Mouse (Mus musculus) CH12.LX (cell line): ENCODE measurements around the gene Fcf1. TPM values are rescaled to one million over a fixed set of nuclear protein-coding genes. Genes with fewer than 3 reads are reported as not detected.

Experiments
- DNase-seq: peaks from one replicate; pipeline ENCODE4 v3.0.0-alpha.2; 2013; ENCODE audit errors: extremely low read depth
- H3K27ac ChIP-seq: 2 replicates; pipeline ENCODE4 v1.5.1; 2012; ENCODE audit warnings: low read depth, mild to moderate bottlenecking, control low read depth, moderate library complexity; ENCODE audit not compliant: insufficient read depth
- H3K27me3 ChIP-seq: replicated peaks from 2 replicates; pipeline ENCODE3; 2012; ENCODE audit warnings: inconsistent platforms
- H3K36me3 ChIP-seq, 2 experiments: replicated peaks in 1 of 2; 2 replicates each; pipeline versions ENCODE3 to v1.6.1; 2012; ENCODE audit warnings: inconsistent platforms in 1 of 2, low read length in 1 of 2, mild to moderate bottlenecking in 1 of 2, mixed read lengths in 1 of 2, moderate library complexity in 1 of 2; ENCODE audit not compliant: control insufficient read depth in 1 of 2, insufficient read depth in 1 of 2
- H3K4me1 ChIP-seq, 2 experiments: 2 replicates each; pipeline ENCODE4 v1.6.1; 2012; ENCODE audit warnings: inconsistent platforms in 1 of 2, moderate library complexity in 1 of 2; ENCODE audit not compliant: insufficient read depth in 2 of 2, control insufficient read depth in 1 of 2
- H3K4me2 ChIP-seq: 2 replicates; pipeline ENCODE4 v1.6.1; 2012; ENCODE audit warnings: low read depth, mild to moderate bottlenecking, control low read depth; ENCODE audit not compliant: poor library complexity, insufficient read depth, severe bottlenecking
- H3K4me3 ChIP-seq, 3 experiments: fragments of 150-350 bp in 1 of 3; sonication (generic) in 1 of 3; replicated peaks in 1 of 3; 2 replicates each; pipeline versions ENCODE3 to v1.5.1; 2011 to 2012; ENCODE audit warnings: low read depth in 2 of 3, low read length in 2 of 3, mild to moderate bottlenecking in 2 of 3, moderate library complexity in 2 of 3, control low read depth in 1 of 3, improper control_type of control experiment in 1 of 3, inconsistent platforms in 1 of 3, mixed read lengths in 1 of 3; ENCODE audit not compliant: poor library complexity in 1 of 3
- H3K79me2 ChIP-seq: replicated peaks from 2 replicates; pipeline ENCODE4 v1.6.1; 2012; ENCODE audit warnings: mild to moderate bottlenecking, moderate library complexity; ENCODE audit not compliant: control insufficient read depth, poor library complexity, insufficient read depth, severe bottlenecking; ENCODE audit errors: extremely low read depth
- H3K9ac ChIP-seq: 2 replicates; pipeline ENCODE4 v1.6.1; 2012; ENCODE audit warnings: low read depth, mild to moderate bottlenecking, control low read depth, moderate library complexity; ENCODE audit not compliant: insufficient read depth
- H3K9me3 ChIP-seq: replicated peaks from 2 replicates; pipeline ENCODE3; 2012; ENCODE audit warnings: low read length, inconsistent platforms, mixed read lengths
- BHLHE40 ChIP-seq: IDR thresholded peaks from 2 replicates; pipeline ENCODE4 v1.6.1; 2011; ENCODE audit warnings: mild to moderate bottlenecking, low read depth, low read length, improper control_type of control experiment
- CTCF ChIP-seq, 2 experiments: IDR thresholded peaks in 1 of 2; conservative IDR thresholded peaks in 1 of 2; 2 replicates each; pipeline ENCODE4 v1.5.1; 2011 to 2012; ENCODE audit warnings: low read depth in 2 of 2, low read length in 2 of 2, improper control_type of control experiment in 1 of 2, inconsistent platforms in 1 of 2, mild to moderate bottlenecking in 1 of 2, moderate library complexity in 1 of 2
- E2F4 ChIP-seq: IDR thresholded peaks from 2 replicates; pipeline ENCODE4 v1.6.1; 2011; ENCODE audit warnings: low read depth, low read length, improper control_type of control experiment; ENCODE audit not compliant: insufficient replicate concordance
- ELF1 ChIP-seq: IDR thresholded peaks from 2 replicates; pipeline ENCODE4 v1.6.1; 2014; ENCODE audit warnings: low read depth, mild to moderate bottlenecking, inconsistent platforms, low read length, improper control_type of control experiment
- EP300 ChIP-seq: IDR thresholded peaks from 2 replicates; pipeline ENCODE4 v1.6.1; 2011; ENCODE audit warnings: low read length, improper control_type of control experiment
- ETS1 ChIP-seq: conservative IDR thresholded peaks from 2 replicates; pipeline ENCODE4 v1.6.1; 2012; ENCODE audit warnings: low read depth, mild to moderate bottlenecking, inconsistent platforms, low read length, improper control_type of control experiment, moderate library complexity
- JUND ChIP-seq: conservative IDR thresholded peaks from 2 replicates; pipeline ENCODE4 v1.6.1; 2011; ENCODE audit warnings: low read depth, low read length, improper control_type of control experiment
- MAZ ChIP-seq: IDR thresholded peaks from 2 replicates; pipeline ENCODE4 v1.6.1; 2012; ENCODE audit warnings: low read depth, mild to moderate bottlenecking, inconsistent platforms, low read length, improper control_type of control experiment, moderate library complexity
- MXI1 ChIP-seq: IDR thresholded peaks from 2 replicates; pipeline ENCODE4 v1.6.1; 2011; ENCODE audit warnings: mild to moderate bottlenecking, low read depth, low read length, improper control_type of control experiment
- MYC ChIP-seq: IDR thresholded peaks from 2 replicates; pipeline ENCODE4 v1.6.1; 2011; ENCODE audit warnings: low read depth, mild to moderate bottlenecking, improper control_type of control experiment, low read length
- PAX5 ChIP-seq: IDR thresholded peaks from 2 replicates; pipeline ENCODE4 v1.6.1; 2012; ENCODE audit warnings: low read length, inconsistent platforms, mixed read lengths
- POLR2A ChIP-seq: IDR thresholded peaks from 2 replicates; pipeline ENCODE4 v1.6.1; 2011; ENCODE audit warnings: low read depth, mild to moderate bottlenecking, improper control_type of control experiment, low read length
- POLR2AphosphoS2 ChIP-seq: IDR thresholded peaks from 2 replicates; pipeline ENCODE4 v1.6.1; 2011; ENCODE audit warnings: low read depth, low read length, improper control_type of control experiment
- RCOR1 ChIP-seq: conservative IDR thresholded peaks from 2 replicates; pipeline ENCODE4 v1.6.1; 2012; ENCODE audit warnings: low read depth, mild to moderate bottlenecking, inconsistent platforms, low read length, improper control_type of control experiment
- SIN3A ChIP-seq: IDR thresholded peaks from 2 replicates; pipeline ENCODE4 v1.6.1; 2012; ENCODE audit warnings: low read length, improper control_type of control experiment, inconsistent platforms
- SMC3 ChIP-seq: IDR thresholded peaks from 2 replicates; pipeline ENCODE4 v1.6.1; 2011; ENCODE audit warnings: low read depth, low read length, improper control_type of control experiment
- TCF12 ChIP-seq: IDR thresholded peaks from 2 replicates; pipeline ENCODE4 v1.6.1; 2014; ENCODE audit warnings: low read depth, mild to moderate bottlenecking, inconsistent platforms, low read length, improper control_type of control experiment
- UBTF ChIP-seq: IDR thresholded peaks from 2 replicates; pipeline ENCODE4 v1.6.1; 2012; ENCODE audit warnings: low read depth, mild to moderate bottlenecking, inconsistent platforms, low read length, improper control_type of control experiment, moderate library complexity
- USF1 ChIP-seq: IDR thresholded peaks from 2 replicates; pipeline ENCODE4 v1.6.1; 2014; ENCODE audit warnings: low read depth, mild to moderate bottlenecking, inconsistent platforms, low read length, improper control_type of control experiment
- ZKSCAN1 ChIP-seq: IDR thresholded peaks from 2 replicates; pipeline ENCODE4 v1.6.1; 2012; ENCODE audit warnings: low read depth, inconsistent platforms, low read length, improper control_type of control experiment, borderline replicate concordance
- ZNF384 ChIP-seq: IDR thresholded peaks from 2 replicates; pipeline ENCODE4 v1.6.1; 2012; ENCODE audit warnings: low read depth, low read length, improper control_type of control experiment, inconsistent platforms
- dilution Hi-C: fragments of 300-500 bp; cut with MboI; formaldehyde crosslinking; loops from 2 replicates; pipeline ENCODE4 v1.14.3; 2020; ENCODE audit warnings: low sequenced_read_pairs; ENCODE audit not compliant: extremely low pct_unique_long_range_greater_than_20kb, extremely low pct_ligation_motif_present
- in situ Hi-C: fragments of 300-500 bp; cut with MboI; formaldehyde crosslinking; loops from 3 replicates; pipeline ENCODE4 v1.14.3; 2019; ENCODE audit warnings: low sequenced_read_pairs, low pct_ligation_motif_present, low pct_unique_long_range_greater_than_20kb, mixed read lengths
- polyA plus RNA-seq: library from polyadenylated mRNA; unstranded; fragments of >175 nt; gene quantifications from 2 replicates; pipeline ENCODE4 v1.2.1, GENCODE M21; 2012; ENCODE audit warnings: low read depth; ENCODE audit not compliant: insufficient read length
- total RNA-seq, 2 experiments: library from RNA; depleted of rRNA; stranded (reverse); fragments of 300-350 nt in 1 of 2; fragments of >200 nt in 1 of 2; gene quantifications; 2 replicates each; pipeline ENCODE4 v1.2.3; 2012 to 2014

Gene Fcf1
- total and polyA plus RNA-seq, 3 experiments, result 152 to 273 (median 265) TPM

DNA sequence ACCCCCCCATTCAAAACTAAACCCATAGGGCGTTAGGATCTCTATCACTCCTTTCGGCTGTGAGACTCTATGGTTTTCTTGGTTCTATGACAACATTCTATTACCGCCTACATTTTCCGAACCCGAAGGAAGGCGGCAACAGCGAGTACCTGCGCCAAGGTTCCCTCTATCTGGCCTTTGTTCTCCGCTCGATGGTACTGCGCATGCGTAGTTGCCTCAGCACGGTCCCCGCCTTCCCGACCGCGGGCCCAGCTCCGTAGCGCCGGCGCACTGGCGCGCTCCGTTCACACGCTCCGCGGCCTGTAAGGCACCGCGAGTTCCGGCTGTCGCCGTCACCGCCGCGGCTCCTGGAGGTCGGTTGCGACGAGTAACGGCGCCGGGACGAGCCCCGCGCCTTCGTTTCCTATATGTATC is 25.4 kb downstream of the Fcf1 start, which contains the start of gene Ylpm1 (continued):
- no peak; the same call in 1 of the 2 replicates for TF ChIP-seq JUND
- TF ChIP-seq BHLHE40, result no peak
- TF ChIP-seq ELF1, result peak; percentile 71
- no peak for TF ChIP-seq USF1
- peak in 1 of 2 experiments; percentile 74; a peak in 2 of 4 replicates for TF ChIP-seq CTCF (conservative IDR thresholded peaks at IDR 0.05 in 1 of 2, IDR thresholded peaks at IDR 0.05 in 1 of 2; ENCODE audit: low read depth in 2 of 2, low read length in 2 of 2)
- no peak for TF ChIP-seq ZNF384
- TF ChIP-seq POLR2AphosphoS2, result peak; percentile 34; the same call in 1 of the 2 replicates
- TF ChIP-seq E2F4, result 0 out of 2 replicates have a peak, but pooled peaks have one; percentile 56
- peak; percentile 77 for TF ChIP-seq TCF12
- no peak for TF ChIP-seq SMC3

DNA sequence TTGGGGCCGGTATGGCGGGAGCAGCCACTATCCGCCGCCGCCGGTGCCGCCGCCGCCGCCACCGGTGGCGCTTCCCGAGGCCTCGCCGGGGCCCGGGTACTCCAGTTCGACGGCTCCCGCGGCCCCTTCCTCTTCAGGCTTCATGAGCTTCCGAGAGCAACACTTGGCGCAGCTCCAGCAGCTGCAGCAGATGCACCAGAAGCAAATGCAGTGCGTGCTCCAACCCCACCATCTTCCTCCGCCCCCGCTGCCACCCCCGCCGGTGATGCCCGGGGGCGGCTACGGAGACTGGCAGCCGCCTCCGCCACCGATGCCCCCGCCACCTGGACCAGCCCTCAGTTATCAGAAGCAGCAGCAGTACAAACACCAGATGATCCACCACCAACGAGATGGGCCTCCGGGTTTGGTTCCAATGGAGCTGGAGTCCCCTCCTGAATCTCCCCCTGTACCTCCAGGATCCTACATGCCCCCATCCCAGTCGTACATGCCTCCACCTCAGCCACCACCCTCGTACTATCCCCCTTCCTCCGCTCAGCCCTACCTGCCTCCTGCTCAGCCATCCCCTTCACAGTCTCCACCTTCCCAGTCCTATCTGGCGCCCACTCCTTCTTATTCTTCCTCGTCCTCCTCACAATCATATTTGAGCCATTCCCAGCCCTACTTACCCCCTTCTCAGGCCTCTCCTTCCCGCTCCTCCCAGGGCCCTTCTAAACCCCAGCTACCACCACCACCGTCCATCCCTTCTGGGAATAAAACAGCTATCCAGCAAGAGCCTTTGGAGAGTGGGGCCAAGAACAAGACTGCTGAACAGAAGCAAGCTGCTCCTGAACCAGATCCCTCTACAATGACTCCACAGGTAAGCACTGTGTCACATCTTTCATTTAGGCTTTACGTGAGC is 26.1 kb downstream of the Fcf1 start:
- no peak for DNase-seq
- peak overlapping the region; percentile 84 for H3K4me2 ChIP-seq

DNA sequence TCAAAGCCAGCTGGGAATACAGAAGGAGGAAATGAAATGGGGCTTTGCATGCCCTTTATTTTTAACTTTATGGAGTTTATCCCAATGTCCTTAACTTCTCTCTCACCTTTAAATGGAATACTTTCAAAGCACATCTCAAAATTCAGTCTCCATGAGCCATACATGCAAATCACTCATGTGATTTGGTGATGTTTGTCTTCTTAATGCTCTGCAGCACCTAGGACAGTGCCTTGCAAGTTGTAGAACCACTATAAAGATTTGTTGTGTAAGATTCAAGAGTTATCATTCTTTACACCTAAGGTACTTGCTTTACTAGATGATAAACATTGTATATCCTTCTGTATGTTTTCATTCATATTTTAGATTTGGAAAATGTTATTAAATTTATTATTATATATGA is 28.4 kb downstream of the Fcf1 start:
- H3K9me3 ChIP-seq, result no peaks in the 10 kb centered on the region
- DNase-seq, result no peak
- no peak overlapping the region for H3K27ac ChIP-seq
- dilution Hi-C loops, result no loop called here
- H3K4me1 ChIP-seq, result peaks cover 0 to 15% of the 10 kb centered on the region in 2 experiments; a peak in 2 of 4 replicates
- TF ChIP-seq MXI1 (peak; percentile 63; the same call in 1 of the 2 replicates), ZNF384 (no peak), BHLHE40 (peak; percentile 59), EP300 (no peak), MAZ (no peak), POLR2A (no peak), ZKSCAN1 (no peak), SIN3A (peak; percentile 86), POLR2AphosphoS2 (no peak), RCOR1 (no peak), CTCF (conservative IDR thresholded peaks at IDR 0.05 in 1 of 2, IDR thresholded peaks at IDR 0.05 in 1 of 2; ENCODE audit: low read depth in 2 of 2, low read length in 2 of 2) (no peak), MYC (no peak)
- in situ Hi-C loops, result loop anchor here (25.0 kb wide), 1 partner anchor 187 kb away; no protein-coding TSS in a partner anchor
- H3K36me3 ChIP-seq, result peaks cover 0 to 26% of the 10 kb centered on the region in 2 experiments
- H3K79me2 ChIP-seq, result peaks cover 64% of the 10 kb centered on the region
- peak overlapping the region; percentile 94 for H3K4me2 ChIP-seq
- peak overlapping the region; percentile 57 to 92 (median 72) for H3K4me3 ChIP-seq
- no peaks in the 10 kb centered on the region for H3K27me3 ChIP-seq
- peak overlapping the region; percentile 87 for H3K9ac ChIP-seq

More for the DNA sequence above, 26.1 kb downstream of the Fcf1 start:
- no peaks in the 10 kb centered on the region for H3K27me3 ChIP-seq
- H3K27ac ChIP-seq, result no peak overlapping the region
- peaks cover 0 to 13% of the 10 kb centered on the region in 2 experiments; a peak in 2 of 4 replicates for H3K4me1 ChIP-seq
- peak overlapping the region; percentile 87 for H3K9ac ChIP-seq
- TF ChIP-seq MXI1, result no peak
- no peak for TF ChIP-seq ETS1
- peak; percentile 41; the same call in 1 of the 2 replicates for TF ChIP-seq UBTF
- no peak for TF ChIP-seq PAX5
- TF ChIP-seq, all 38 proteins: peak for 1
- Histone ChIP-seq H3K4me3 (peak overlapping the region; percentile 72 to 92 (median 91)), H3K36me3 (peaks cover 0 to 12% of the 10 kb centered on the region in 2 experiments), H3K79me2 (peaks cover 46% of the 10 kb centered on the region), H3K9me3 (peaks cover 3% of the 10 kb centered on the region)
- dilution Hi-C loops, result no loop called here
- in situ Hi-C loops, result loop anchor here (25.0 kb wide), 1 partner anchor 184 kb away; no protein-coding TSS in a partner anchor
